Mouse (Mus musculus) neural tube, embryonic 11.5 days (tissue): ENCODE data around the gene Tfr2. TPM values are rescaled to one million over a fixed set of nuclear protein-coding genes. Genes with fewer than 3 reads are reported as not detected.

Experiments
- ATAC-seq: fragments of 200-750 bp; cut with Nextera tagmentation; 2 replicates; pipeline ENCODE4 v1.8.0; 2017; ENCODE audit warnings: moderate number of reproducible peaks, mild to moderate bottlenecking, moderate TSS enrichment, moderate library complexity; ENCODE audit not compliant: insufficient read depth, low FRiP score, low TSS enrichment
- DNase-seq: peaks from one replicate; pipeline ENCODE4 v3.0.0-alpha.2; 2015; ENCODE audit warnings: low spot score
- H3K27ac ChIP-seq: fragments of 300-500 bp; sonication (generic); 2 replicates; pipeline ENCODE4 v1.5.1; 2014; ENCODE audit warnings: low read depth, mild to moderate bottlenecking, low read length
- H3K27me3 ChIP-seq: fragments of 300-500 bp; sonication (generic); 2 replicates; pipeline ENCODE4 v1.6.1; 2014; ENCODE audit warnings: mild to moderate bottlenecking, low read length, mixed read lengths; ENCODE audit not compliant: control insufficient read depth, insufficient read depth
- H3K36me3 ChIP-seq: fragments of 300-500 bp; sonication (generic); 2 replicates; pipeline ENCODE4 v1.6.1; 2014; ENCODE audit warnings: mild to moderate bottlenecking, low read length, moderate library complexity, mixed read lengths; ENCODE audit not compliant: control insufficient read depth, insufficient read depth
- H3K4me1 ChIP-seq: fragments of 300-500 bp; sonication (generic); 2 replicates; pipeline ENCODE4 v1.6.1; 2014; ENCODE audit warnings: low read length, mixed read lengths; ENCODE audit not compliant: control insufficient read depth, insufficient read depth
- H3K4me2 ChIP-seq: fragments of 300-500 bp; sonication (generic); 2 replicates; pipeline ENCODE4 v1.6.1; 2014; ENCODE audit warnings: low read depth, mild to moderate bottlenecking, moderate library complexity
- H3K4me3 ChIP-seq: fragments of 300-500 bp; sonication (generic); 2 replicates; pipeline ENCODE4 v1.5.1; 2014; ENCODE audit warnings: low read depth, low read length
- H3K9ac ChIP-seq: fragments of 300-500 bp; sonication (generic); 2 replicates; pipeline ENCODE4 v1.6.1; 2014; ENCODE audit warnings: mild to moderate bottlenecking, low read length
- H3K9me3 ChIP-seq: fragments of 300-500 bp; sonication (generic); 2 replicates; pipeline ENCODE4 v1.6.1; 2016; ENCODE audit warnings: low read length; ENCODE audit not compliant: control insufficient read depth
- WGBS: fragments of 180-500 bp; shearing (Covaris S2); extraction: QIAGEN DNeasy Blood & Tissue Kit; methylation state at CpG from one replicate; pipeline ENCODE4 v1.1.7; 2014; 5-methylcytosine and 5-hydroxymethylcytosine counted together
- polyA plus RNA-seq: library from polyadenylated mRNA; unstranded; fragments of >200 nt; fragmentation: Nextera tagmentation; extraction: Ambion mirVana; gene quantifications from 2 replicates; pipeline ENCODE4 v1.2.1, GENCODE M21; 2014

Tfr2 gene
- polyA plus RNA-seq, 1 experiment from 2014 or later, result 0.97 TPM

DNA sequence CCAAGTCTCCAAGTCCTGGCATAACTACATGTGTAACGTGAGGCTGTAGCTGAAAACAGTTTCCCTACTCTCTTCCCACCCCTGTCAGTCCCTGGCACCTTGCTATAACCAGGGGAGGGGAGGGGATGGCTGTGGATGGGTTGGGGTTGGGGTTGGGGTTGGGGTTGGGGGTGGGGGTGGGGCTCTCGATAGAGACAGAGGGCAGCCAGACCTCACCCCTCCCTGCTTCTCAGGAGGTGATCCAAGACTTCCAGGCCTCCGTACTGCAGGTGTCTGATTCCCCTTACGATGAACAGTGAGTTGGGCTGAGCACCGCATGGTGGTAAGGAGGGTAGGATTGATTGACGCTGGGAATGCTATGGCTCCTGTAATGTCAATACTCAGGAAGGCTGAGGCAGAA is 3.9 kb upstream of the Tfr2 start:
- Histone ChIP-seq H3K27ac (no peak overlapping the region), H3K36me3 (no peaks in the 10 kb centered on the region), H3K4me2 (no peak overlapping the region), H3K9ac (no peak overlapping the region), H3K4me1 (no peaks in the 10 kb centered on the region), H3K27me3 (no peaks in the 10 kb centered on the region), H3K9me3 (no peaks in the 10 kb centered on the region), H3K4me3 (no peak overlapping the region)
- WGBS, result 69% methylated on average over 6 of the region's 6 CpGs
- DNase-seq (no peak), ATAC-seq (no peak)

DNA sequence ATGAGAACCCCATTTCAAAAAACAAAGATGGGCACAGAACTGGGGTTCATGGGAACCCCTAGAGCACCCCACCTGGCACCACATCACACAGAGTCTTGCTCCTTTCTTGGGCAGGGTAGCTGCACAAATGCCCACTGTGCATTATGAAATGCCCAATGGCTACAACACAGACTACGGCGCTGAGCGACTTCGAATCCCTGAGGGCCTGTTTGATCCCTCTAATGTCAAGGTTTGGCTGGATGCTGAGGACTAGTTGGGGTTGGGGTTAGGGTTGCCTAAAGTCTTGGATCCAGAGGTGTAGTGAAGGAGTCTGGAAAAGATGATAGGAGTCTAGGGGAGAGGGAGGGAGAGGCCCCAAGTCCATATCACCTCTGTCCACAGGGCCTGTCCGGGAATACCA is 3.2 kb upstream of the Tfr2 start:
- H3K9me3 ChIP-seq, result no peaks in the 10 kb centered on the region
- H3K4me2 ChIP-seq, result no peak overlapping the region
- no peaks in the 10 kb centered on the region for H3K4me1 ChIP-seq
- DNase-seq (no peak), ATAC-seq (no peak)
- 88% methylated on average over 5 of the region's 5 CpGs for WGBS
- no peak overlapping the region for H3K4me3 ChIP-seq
- no peak overlapping the region for H3K9ac ChIP-seq
- no peaks in the 10 kb centered on the region for H3K36me3 ChIP-seq
- no peak overlapping the region for H3K27ac ChIP-seq
- H3K27me3 ChIP-seq, result no peaks in the 10 kb centered on the region

DNA sequence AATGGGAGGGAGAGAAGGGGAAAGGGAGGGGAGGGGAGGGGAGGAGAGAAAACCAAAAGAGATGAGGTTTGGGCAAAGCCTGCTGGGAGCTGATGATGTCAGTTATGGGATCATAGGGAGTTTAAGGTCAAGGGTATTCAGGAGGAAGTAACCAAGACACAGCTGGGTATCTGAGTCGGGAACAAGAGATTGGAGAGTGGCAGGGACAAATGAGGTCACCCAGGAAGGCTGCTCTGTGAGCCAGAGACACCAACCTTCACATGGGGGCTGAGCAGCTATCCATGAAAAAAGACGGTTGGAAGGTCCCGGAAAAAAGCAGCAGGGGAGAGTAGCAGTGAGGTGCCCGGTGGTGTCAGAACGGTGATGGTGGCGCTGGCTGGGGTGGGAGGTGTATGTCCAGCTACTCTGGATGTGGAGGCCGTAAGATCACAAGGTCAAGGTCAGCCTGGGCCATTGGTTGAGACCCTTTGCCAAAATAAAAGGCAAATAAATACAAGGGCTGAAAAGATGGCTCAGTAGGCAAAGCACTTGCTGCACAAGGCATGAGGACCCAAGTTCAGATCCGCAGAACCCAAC is 1.3 kb upstream of the Tfr2 start:
- H3K36me3 ChIP-seq, result no peaks in the 10 kb centered on the region
- H3K9ac ChIP-seq, result no peak overlapping the region
- ATAC-seq (no peak), DNase-seq (no peak)
- H3K4me2 ChIP-seq, result no peak overlapping the region
- WGBS, result 81% methylated on average over 8 of the region's 8 CpGs
- H3K4me3 ChIP-seq, result no peak overlapping the region
- 0 out of 2 replicates have a peak, but pooled peaks cover 2% of the 10 kb centered on the region for H3K27me3 ChIP-seq
- H3K27ac ChIP-seq, result no peak overlapping the region
- H3K4me1 ChIP-seq, result no peaks in the 10 kb centered on the region
- no peaks in the 10 kb centered on the region for H3K9me3 ChIP-seq

DNA sequence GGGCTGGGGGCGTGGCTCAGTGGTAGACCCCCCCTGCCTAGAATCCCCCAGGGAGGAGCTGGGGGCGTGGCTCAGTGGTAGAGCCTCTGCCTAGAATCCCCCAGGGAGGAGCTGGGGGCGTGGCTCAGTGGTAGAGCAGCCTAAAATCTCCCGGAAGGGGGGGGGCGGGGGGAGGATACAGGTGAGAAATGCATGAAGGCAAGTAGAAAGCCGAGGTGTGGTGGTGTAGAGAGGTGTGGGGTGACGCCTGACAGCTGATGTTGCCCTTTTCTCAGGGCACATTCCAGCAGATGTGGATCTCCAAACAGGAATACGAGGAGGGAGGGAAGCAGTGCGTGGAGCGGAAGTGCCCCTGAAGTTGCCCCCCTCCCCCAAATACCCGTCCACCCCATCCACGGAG is 609 bp upstream of the Tfr2 start:
- H3K27me3 ChIP-seq, result 0 out of 2 replicates have a peak, but pooled peaks cover 2% of the 10 kb centered on the region
- no peaks in the 10 kb centered on the region for H3K36me3 ChIP-seq
- no peak for DNase-seq
- H3K4me3 ChIP-seq, result no peak overlapping the region
- H3K4me2 ChIP-seq, result no peak overlapping the region
- no peak for ATAC-seq
- H3K4me1 ChIP-seq, result no peaks in the 10 kb centered on the region
- H3K9ac ChIP-seq, result no peak overlapping the region
- no peaks in the 10 kb centered on the region for H3K9me3 ChIP-seq
- H3K27ac ChIP-seq, result no peak overlapping the region
- WGBS, result 78% methylated on average over 12 of the region's 12 CpGs

DNA sequence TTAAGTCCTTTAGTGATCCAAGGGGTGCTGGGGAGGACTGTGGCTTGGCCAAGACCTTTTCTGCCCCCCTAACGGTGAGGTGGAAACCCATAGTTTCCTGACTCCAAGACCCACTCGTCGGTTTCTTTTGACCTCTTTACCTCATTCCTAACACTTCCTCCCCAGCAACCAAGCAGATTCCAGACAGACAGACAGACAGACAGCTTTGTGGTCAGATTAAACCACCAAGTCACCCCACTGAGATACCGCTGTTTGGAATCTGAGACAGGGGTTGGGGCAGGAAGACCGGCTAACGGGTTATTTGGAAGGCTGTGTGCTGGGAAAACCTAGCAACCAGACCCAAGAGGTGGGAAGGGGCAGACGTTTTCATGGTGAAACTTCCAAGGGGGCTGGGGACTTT is 541 bp downstream of the Tfr2 start:
- 57% methylated on average over 7 of the region's 7 CpGs for WGBS
- Histone ChIP-seq H3K27ac (no peak overlapping the region), H3K4me3 (no peak overlapping the region), H3K9ac (no peak overlapping the region), H3K9me3 (no peaks in the 10 kb centered on the region), H3K4me2 (no peak overlapping the region), H3K36me3 (no peaks in the 10 kb centered on the region), H3K27me3 (peaks cover 2% of the 10 kb centered on the region; the same call in 1 of the 2 replicates), H3K4me1 (no peaks in the 10 kb centered on the region)
- DNase-seq, result no peak
- no peak for ATAC-seq

DNA sequence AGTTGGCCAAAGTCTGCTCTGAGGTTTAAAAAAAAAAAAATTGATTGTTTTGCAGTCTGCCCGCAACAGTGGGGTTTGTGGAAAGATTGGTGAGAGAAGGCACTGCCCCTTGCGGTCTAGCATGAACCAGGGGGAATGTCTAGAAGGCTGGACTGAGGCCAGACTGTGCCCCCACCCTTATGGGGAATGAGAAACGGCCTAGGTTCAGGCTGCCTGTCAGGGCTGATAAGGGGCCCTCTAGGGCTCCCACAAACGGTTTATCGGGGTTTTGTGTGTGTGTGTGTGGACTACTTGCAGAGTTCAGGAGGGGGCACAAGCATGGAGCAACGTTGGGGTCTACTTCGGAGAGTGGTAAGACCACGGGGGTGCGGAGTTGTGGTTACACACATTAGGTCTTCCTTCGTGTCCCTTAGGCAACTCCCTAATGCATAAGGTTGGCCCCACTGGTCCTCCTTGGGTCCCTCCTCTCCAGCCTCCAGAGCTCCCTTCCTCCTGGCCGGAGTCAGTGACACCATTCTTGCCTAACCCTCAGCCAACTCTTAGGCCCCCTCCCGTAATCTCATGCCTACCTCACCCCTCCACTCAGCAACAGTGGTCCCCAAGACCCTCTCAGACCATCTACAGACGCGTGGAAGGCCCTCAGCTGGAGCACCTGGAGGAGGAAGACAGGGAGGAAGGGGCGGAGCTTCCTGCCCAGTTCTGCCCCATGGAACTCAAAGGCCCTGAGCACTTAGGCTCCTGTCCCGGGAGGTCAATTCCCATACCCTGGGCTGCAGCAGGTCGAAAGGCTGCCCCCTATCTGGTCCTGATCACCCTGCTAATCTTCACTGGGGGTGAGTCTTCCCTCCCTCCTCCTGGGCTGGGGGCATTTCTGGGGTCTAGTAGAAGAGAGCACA is 1.3 kb downstream of the Tfr2 start:
- DNase-seq, result no peak
- H3K4me1 ChIP-seq, result no peaks in the 10 kb centered on the region
- H3K4me3 ChIP-seq, result no peak overlapping the region
- H3K4me2 ChIP-seq, result no peak overlapping the region
- 82% methylated on average over 17 of the region's 17 CpGs for WGBS
- no peaks in the 10 kb centered on the region for H3K36me3 ChIP-seq
- no peak overlapping the region for H3K9ac ChIP-seq
- peaks cover 2% of the 10 kb centered on the region; the same call in 1 of the 2 replicates for H3K27me3 ChIP-seq
- H3K9me3 ChIP-seq, result no peaks in the 10 kb centered on the region
- no peak overlapping the region for H3K27ac ChIP-seq
- no peak for ATAC-seq

DNA sequence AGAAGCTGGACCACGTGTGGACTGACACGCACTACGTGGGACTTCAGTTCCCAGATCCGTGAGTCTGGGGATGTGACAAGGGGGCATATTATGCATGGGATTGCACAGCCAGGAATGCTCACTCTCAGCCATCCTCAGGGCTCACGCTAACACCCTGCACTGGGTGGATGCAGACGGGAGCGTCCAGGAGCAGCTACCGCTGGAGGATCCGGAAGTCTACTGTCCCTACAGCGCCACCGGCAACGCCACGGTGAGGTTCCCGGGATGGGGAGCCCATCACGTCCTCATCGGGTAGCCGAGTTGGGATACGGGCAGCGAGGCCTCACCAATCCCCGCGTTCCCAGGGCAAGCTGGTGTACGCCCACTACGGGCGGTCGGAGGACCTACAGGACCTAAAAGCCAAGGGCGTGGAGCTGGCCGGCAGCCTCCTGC is 4.8 kb downstream of the Tfr2 start:
- no peaks in the 10 kb centered on the region for H3K4me1 ChIP-seq
- H3K9me3 ChIP-seq, result no peaks in the 10 kb centered on the region
- 8% methylated on average over 27 of the region's 27 CpGs for WGBS
- peak overlapping the region; percentile 47 for H3K9ac ChIP-seq
- peak overlapping the region; percentile 28 for H3K4me3 ChIP-seq
- H3K36me3 ChIP-seq, result no peaks in the 10 kb centered on the region
- H3K27ac ChIP-seq, result no peak overlapping the region
- ATAC-seq, result no peak
- peaks cover 2% of the 10 kb centered on the region; the same call in 1 of the 2 replicates for H3K27me3 ChIP-seq
- DNase-seq, result peak; percentile 58
- H3K4me2 ChIP-seq, result peak overlapping the region; percentile 45

DNA sequence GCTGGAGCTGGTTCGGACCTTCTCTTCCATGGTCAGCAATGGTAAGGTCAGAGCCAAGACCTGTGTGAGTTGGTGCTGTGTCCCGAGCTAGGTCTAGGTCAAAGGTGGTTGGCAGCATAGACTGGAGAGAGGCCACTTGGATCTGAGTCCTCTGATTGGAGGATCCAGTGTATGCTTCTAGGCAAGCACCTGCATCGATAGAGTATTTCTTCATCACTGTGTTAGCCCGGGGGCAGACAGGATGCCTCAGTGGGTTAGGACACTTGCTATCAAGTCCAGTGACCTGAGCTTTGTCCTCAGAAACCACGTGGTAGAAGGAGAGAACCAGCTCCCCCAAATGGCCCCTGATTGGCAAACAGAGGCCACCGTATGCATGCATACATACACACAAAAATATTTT is 10.6 kb downstream of the Tfr2 start:
- Histone ChIP-seq H3K9me3 (no peaks in the 10 kb centered on the region), H3K27ac (no peak overlapping the region), H3K36me3 (no peaks in the 10 kb centered on the region), H3K4me2 (no peak overlapping the region), H3K27me3 (peaks cover 15% of the 10 kb centered on the region), H3K9ac (no peak overlapping the region), H3K4me3 (no peak overlapping the region), H3K4me1 (no peaks in the 10 kb centered on the region)
- DNase-seq (no peak), ATAC-seq (no peak)
- 81% methylated on average over 6 of the region's 6 CpGs for WGBS

DNA sequence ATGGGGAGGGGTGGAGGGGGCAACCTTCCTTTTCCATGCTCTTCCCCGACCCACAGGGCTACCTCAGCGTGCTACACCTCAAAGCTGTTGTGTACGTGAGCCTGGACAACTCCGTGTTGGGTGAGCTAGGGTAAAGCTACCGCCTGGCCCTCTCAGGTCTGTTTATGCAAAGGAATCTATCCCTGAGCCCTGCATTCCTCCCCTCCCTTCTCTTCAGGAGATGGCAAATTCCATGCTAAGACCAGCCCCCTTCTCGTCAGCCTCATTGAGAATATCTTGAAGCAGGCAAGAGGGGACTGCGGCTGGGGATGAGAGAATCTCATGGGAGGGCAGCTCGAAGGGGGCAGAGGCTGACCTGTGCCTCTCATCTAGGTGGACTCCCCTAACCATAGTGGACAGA is 13.1 kb downstream of the Tfr2 start:
- ATAC-seq (no peak), DNase-seq (no peak)
- H3K4me3 ChIP-seq, result no peak overlapping the region
- no peak overlapping the region for H3K27ac ChIP-seq
- H3K9ac ChIP-seq, result no peak overlapping the region
- H3K4me2 ChIP-seq, result no peak overlapping the region
- H3K4me1 ChIP-seq, result no peaks in the 10 kb centered on the region
- no peaks in the 10 kb centered on the region for H3K36me3 ChIP-seq
- H3K9me3 ChIP-seq, result no peaks in the 10 kb centered on the region
- H3K27me3 ChIP-seq, result peaks cover 15% of the 10 kb centered on the region
- 37% methylated on average over 8 of the region's 8 CpGs for WGBS
